Mouse (Mus musculus) heart, embryonic 11.5 days (tissue): ENCODE data around the gene Cwc15. TPM values are rescaled to one million over a fixed set of nuclear protein-coding genes. Genes with fewer than 3 reads are reported as not detected.
A peak's percentile ranks its signal among the peaks of the same experiment; 100 is the strongest.
"Not testable (repeated sequence)": the region's sequence is repeated elsewhere in the genome, so short reads cannot be mapped to it uniquely, and the experiment has no call there.

Experiments used
- ATAC-seq: fragments of 200-750 bp; cut with Nextera tagmentation; replicated peaks from 2 replicates; pipeline ENCODE4 v1.8.0; 2017; ENCODE audit warnings: moderate library complexity; ENCODE audit not compliant: insufficient number of reproducible peaks, low FRiP score, low TSS enrichment
- H3K27ac ChIP-seq: fragments of 300-500 bp; sonication (generic); 2 replicates; pipeline ENCODE4 v1.5.1; 2014; ENCODE audit warnings: mild to moderate bottlenecking, low read depth, low read length
- H3K27me3 ChIP-seq: fragments of 300-500 bp; sonication (generic); 2 replicates; pipeline ENCODE4 v1.6.1; 2014; ENCODE audit warnings: mild to moderate bottlenecking, low read length, mixed read lengths; ENCODE audit not compliant: control insufficient read depth, insufficient read depth
- H3K36me3 ChIP-seq: fragments of 300-500 bp; sonication (generic); 2 replicates; pipeline ENCODE4 v1.6.1; 2014; ENCODE audit warnings: mild to moderate bottlenecking, low read length, moderate library complexity, mixed read lengths; ENCODE audit not compliant: control insufficient read depth, insufficient read depth
- H3K4me1 ChIP-seq: fragments of 300-500 bp; sonication (generic); 2 replicates; pipeline ENCODE4 v1.6.1; 2014; ENCODE audit warnings: low read length; ENCODE audit not compliant: control insufficient read depth, insufficient read depth
- H3K4me2 ChIP-seq: fragments of 300-500 bp; sonication (generic); 2 replicates; pipeline ENCODE4 v1.6.1; 2014; ENCODE audit warnings: mild to moderate bottlenecking, moderate library complexity
- H3K4me3 ChIP-seq: fragments of 300-500 bp; sonication (generic); 2 replicates; pipeline ENCODE4 v1.5.1; 2014; ENCODE audit warnings: low read depth, low read length
- H3K9ac ChIP-seq: fragments of 300-500 bp; sonication (generic); 2 replicates; pipeline ENCODE4 v1.6.1; 2014; ENCODE audit warnings: mild to moderate bottlenecking, low read depth, low read length, moderate library complexity
- H3K9me3 ChIP-seq: fragments of 300-500 bp; sonication (generic); replicated peaks from 2 replicates; pipeline ENCODE4 v1.6.1; 2016; ENCODE audit warnings: low read length; ENCODE audit not compliant: control insufficient read depth
- WGBS: fragments of 180-500 bp; shearing (Covaris S2); extraction: QIAGEN DNeasy Blood & Tissue Kit; methylation state at CpG from one replicate; pipeline ENCODE4 v1.1.7; 2014; ENCODE audit not compliant: insufficient replicate concordance; 5-methylcytosine and 5-hydroxymethylcytosine counted together
- polyA plus RNA-seq: library from polyadenylated mRNA; unstranded; fragments of >200 nt; fragmentation: Nextera tagmentation; extraction: Ambion mirVana; gene quantifications from 2 replicates; pipeline ENCODE4 v1.2.1, GENCODE M21; 2014

Cwc15 gene
- 147 and 149 TPM in 2 replicates for polyA plus RNA-seq

DNA sequence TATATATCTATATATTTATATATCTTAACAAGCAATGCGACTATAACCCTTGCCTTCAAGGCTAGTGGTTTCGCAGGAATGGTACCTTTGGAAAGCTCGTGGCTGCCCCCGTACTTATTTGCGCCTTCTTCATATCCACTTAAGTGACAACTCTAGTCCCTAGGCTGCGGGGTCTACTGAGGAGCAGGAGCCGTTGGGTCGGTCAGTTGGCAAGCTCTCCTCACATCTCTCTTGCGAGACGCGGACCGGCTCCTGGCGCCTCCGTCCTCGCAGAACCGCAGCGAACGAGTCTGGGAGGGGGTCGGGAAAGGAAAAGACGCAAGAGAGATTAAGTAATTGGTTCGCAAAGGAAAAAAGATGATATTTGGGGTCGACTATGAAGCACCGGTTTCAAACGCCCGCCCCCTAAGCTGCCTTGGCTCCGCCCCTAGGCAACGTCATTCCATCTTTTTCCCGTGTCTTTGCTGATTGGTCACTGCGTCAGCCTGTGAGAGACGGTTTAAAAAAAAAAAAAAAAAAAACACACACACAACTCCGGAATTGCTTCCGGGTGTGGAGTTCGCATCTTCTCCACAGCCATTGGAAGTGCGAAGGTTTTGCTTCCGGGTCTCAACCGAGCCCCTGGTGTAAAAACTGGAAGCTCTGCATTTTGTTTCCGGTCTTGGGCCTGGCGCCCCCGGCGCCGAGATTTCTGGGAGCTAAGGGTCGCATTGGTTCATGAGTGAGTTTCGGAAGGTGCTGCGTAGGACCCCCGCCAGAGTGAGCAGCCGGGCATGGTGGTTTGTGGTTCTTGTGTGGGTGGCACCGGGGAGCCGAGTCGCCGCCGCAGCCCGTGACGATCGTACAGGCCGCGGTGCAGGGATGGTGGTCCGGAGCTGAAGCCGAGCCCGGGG, at the start of gene Cwc15, which contains the start of gene Kdm4d:
Gene Cwc15, plus strand, starts transcription at position 595 of the 893 bp plus-strand sequence.
Gene Kdm4d, minus strand, starts transcription at position 460 of the 893 bp plus-strand sequence.
- Histone ChIP-seq H3K27ac (peak within 1 kb of the TSS; percentile 59), H3K4me1 (no peaks in the 10 kb centered on the region), H3K4me3 (peak within 1 kb of the TSS; percentile 91), H3K9me3 (no peaks in the 10 kb centered on the region), H3K9ac (peak within 1 kb of the TSS; percentile 91), H3K4me2 (peak within 1 kb of the TSS; percentile 79), H3K27me3 (no peaks in the 10 kb centered on the region), H3K36me3 (peaks cover 20% of the 10 kb centered on the region)
- WGBS, result under 1% methylated on average over 59 of the region's 59 CpGs
- peak; percentile 99 for ATAC-seq

DNA sequence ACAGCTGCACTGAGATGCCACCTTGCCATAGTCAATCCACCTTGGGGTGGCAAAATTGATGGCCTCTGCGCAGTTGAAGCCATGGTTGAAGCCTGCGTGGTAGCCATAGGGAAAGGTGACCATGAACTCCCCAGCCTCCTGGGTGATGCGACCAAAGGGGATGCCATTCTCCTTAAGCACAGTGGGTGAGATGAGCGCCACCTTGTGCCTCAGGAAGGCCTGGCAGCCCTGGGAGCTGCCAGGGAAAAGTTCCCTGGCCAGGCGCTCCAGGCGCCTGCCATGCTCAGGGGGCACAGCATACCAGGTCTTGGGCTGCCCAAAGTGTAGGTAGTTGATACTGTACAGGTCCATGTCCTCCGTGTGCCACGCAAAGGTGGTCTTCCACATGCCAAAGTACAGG, 49.3 kb upstream of the Cwc15 start:
- H3K9ac ChIP-seq, H3K27ac ChIP-seq, H3K36me3 ChIP-seq, H3K4me2 ChIP-seq, H3K4me3 ChIP-seq, H3K4me1 ChIP-seq, H3K9me3 ChIP-seq, H3K27me3 ChIP-seq, ATAC-seq: not testable (repeated sequence)
- 68% methylated on average over 8 of the region's 8 CpGs for WGBS

DNA sequence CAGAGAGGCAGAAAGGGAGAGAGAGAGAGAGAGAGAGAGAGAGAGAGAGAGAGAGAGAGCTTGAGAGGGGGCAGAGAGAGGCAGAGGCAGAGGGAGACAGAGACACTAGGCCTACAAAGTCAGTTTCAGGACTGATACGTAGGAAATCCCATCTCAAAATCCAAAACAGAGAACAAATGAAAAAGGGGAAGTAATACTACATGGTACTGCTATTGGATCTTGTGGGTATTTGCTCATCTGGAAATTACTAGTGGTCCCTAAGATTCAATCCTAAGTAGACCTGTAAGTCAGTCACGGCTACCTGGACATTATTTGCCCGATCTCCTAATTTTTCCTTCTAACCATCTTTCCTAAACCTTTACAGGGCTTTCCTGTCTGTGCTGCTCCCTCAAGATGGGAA, 44.1 kb upstream of the Cwc15 start:
- H3K27ac ChIP-seq, result no peak overlapping the region
- H3K4me1 ChIP-seq, result no peaks in the 10 kb centered on the region
- H3K36me3 ChIP-seq, result no peaks in the 10 kb centered on the region
- H3K9me3 ChIP-seq, result no peaks in the 10 kb centered on the region
- H3K9ac ChIP-seq, result no peak overlapping the region
- 76% methylated on average over 3 of the region's 3 CpGs for WGBS
- no peak overlapping the region for H3K4me3 ChIP-seq
- no peaks in the 10 kb centered on the region for H3K27me3 ChIP-seq
- no peak overlapping the region for H3K4me2 ChIP-seq
- no peak for ATAC-seq

DNA sequence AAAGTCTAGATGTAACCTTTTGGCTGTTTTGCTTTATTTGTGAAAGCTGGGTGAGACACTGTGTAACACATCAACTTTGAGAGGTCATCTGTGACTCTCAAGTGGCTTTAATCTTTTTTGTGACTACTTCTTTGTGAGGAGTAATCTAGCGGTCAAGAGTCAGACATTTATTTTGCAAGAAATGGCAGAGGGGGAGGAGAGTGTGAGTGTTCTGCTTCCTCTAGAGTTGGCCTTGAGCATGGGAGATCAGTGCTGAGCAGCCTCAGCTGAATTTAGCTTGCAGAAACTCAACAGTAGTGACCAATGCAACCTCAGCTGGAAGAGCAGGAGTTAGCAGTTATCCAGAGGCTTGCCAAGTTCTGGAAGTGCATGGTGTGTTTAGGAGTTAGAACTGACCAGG, 37.9 kb upstream of the Cwc15 start:
- not testable (repeated sequence) for H3K4me2 ChIP-seq, H3K9me3 ChIP-seq, H3K4me3 ChIP-seq, H3K36me3 ChIP-seq, H3K9ac ChIP-seq, H3K27me3 ChIP-seq, ATAC-seq, H3K27ac ChIP-seq, H3K4me1 ChIP-seq
- 88% methylated on average over 1 of the region's 1 CpGs for WGBS

DNA sequence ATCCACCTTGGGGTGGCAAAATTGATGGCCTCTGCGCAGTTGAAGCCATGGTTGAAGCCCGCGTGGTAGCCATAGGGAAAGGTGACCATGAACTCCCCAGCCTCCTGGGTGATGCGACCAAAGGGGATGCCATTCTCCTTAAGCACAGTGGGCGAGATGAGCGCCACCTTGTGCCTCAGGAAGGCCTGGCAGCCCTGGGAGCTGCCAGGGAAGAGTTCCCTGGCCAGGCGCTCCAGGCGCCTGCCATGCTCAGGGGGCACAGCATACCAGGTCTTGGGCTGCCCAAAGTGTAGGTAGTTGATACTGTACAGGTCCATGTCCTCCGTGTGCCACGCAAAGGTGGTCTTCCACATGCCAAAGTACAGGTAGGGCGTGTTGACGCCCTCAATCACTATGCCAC, 36.7 kb upstream of the Cwc15 start:
- H3K4me1 ChIP-seq, H3K9ac ChIP-seq, H3K4me2 ChIP-seq, H3K36me3 ChIP-seq, H3K27ac ChIP-seq, H3K4me3 ChIP-seq, H3K27me3 ChIP-seq, ATAC-seq, H3K9me3 ChIP-seq: not testable (repeated sequence)
- 73% methylated on average over 12 of the region's 12 CpGs for WGBS

DNA sequence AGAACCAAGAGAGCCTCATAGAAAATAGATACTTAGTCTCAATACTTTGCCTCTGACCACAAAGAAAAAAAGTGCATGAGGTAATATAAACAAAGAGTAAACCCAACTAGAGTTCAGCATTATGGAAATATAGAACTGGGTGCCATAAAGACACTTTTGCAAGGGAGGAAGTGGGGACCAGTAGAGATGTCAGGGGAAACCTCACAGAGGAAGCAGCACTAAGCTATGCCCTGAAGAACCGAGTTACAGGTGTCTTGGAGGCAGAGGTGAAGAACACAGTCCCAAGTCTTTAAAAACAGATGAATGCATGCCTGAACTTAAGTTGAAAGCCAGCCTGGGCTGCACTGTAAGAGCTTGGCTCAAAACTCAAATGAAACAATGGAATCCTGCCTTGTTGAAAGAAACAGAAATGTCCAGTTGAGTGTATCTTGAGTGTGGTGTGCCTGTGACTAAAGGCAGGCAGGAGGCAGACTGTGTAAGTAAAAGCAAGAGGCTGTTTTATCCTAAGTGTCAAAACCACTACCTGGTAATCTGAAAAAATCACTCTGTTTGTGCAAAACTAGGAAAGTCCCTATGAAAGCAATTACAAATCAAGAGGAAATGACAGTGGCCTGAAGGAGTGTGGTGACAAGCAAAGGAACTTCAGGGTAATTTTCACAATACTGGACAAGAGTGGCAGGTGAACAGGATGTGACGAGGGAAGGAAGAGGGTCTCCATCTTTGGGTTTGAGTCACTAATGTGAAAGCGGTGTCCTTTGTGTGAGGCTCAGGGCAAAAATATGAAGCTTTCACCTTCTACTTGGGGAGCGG, 1.3 kb upstream of the Cwc15 start:
- Histone ChIP-seq H3K27ac (no peak overlapping the region), H3K9me3 (no peaks in the 10 kb centered on the region), H3K9ac (no peak overlapping the region), H3K4me3 (peak overlapping the region; percentile 91), H3K4me2 (peak overlapping the region; percentile 79), H3K36me3 (peaks cover 16% of the 10 kb centered on the region), H3K27me3 (no peaks in the 10 kb centered on the region), H3K4me1 (no peaks in the 10 kb centered on the region)
- ATAC-seq, result no peak
- WGBS, result 66% methylated on average over 4 of the region's 4 CpGs

DNA sequence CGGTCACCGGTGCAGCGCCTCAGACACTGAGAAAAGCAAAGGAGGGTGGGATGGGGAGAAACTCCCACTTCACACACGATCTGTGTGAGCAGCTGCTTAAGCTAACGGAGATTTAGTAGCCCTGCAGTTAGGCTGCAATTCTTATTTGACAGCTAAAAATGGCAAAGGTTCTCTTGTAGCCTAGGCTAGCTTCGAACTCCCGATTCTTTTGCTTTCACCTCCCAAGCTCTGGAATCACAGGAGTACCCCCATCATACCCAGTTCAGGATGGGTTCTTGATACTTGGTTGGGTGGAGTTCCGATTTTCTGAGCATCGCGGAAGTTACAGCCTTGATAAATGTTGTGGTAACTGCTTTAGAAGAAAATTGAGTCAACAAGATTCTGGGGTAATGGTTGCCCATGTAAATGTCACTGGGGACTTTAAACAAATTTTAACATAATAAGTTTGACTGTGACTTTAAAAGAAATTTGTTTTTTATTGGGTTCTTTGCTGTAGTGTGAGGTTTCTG, 553 bp downstream of the Cwc15 start:
- no peak for ATAC-seq
- H3K9me3 ChIP-seq, result no peaks in the 10 kb centered on the region
- peak overlapping the region; percentile 57 for H3K27ac ChIP-seq
- H3K4me1 ChIP-seq, result no peaks in the 10 kb centered on the region
- WGBS, result 4% methylated on average over 10 of the region's 10 CpGs
- peaks cover 27% of the 10 kb centered on the region for H3K36me3 ChIP-seq
- H3K27me3 ChIP-seq, result no peaks in the 10 kb centered on the region
- peak overlapping the region; percentile 91 for H3K9ac ChIP-seq
- peak overlapping the region; percentile 91 for H3K4me3 ChIP-seq
- peak overlapping the region; percentile 67 for H3K4me2 ChIP-seq

DNA sequence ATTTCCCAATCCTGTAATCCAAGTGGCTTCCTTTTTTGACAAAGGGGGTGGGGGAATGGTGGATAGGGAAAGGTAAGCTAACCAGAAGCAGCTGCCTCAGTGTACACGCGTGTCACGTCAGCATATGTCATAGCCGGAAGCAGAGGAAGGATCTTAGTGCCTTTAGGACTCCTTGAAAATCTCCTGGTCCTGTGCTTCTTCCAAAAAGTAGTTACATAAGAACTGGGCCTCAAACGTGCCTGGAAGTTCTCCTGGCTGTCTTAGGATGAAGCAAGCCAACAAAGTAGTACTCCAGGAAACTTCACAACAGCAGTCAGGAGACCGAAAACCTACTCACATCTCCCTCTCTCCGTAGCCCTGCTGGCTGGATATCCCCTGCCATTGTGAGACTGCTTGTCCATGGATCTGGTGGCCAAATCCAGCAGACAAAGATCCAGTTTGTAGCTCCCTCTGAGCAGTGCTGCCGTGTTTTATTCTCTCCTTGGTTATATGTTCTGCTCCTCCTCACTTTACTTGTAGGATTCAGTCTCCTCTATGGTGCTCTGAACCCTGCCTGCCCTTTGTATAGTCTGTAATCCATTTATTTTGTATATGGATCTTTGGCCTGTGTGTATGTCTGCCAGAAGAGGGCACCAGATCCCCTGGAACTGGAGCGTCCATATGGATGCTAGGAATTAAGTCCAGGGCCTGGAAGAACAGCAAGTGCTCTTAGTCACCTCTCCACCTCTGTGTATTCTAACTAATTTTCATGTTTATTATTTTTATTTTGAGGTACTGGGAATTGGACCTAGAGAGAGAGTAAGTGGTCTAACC, 12.4 kb downstream of the Cwc15 start:
- Histone ChIP-seq H3K4me2 (no peak overlapping the region), H3K27me3 (no peaks in the 10 kb centered on the region), H3K27ac (no peak overlapping the region), H3K9ac (no peak overlapping the region), H3K9me3 (no peaks in the 10 kb centered on the region), H3K4me1 (no peaks in the 10 kb centered on the region), H3K36me3 (peaks cover 16% of the 10 kb centered on the region), H3K4me3 (no peak overlapping the region)
- WGBS, result 77% methylated on average over 9 of the region's 9 CpGs
- ATAC-seq, result no peak
